Mouse (Mus musculus): Measurements from ENCODE around the gene Slc9a5.

GRCm38 (mm10) chr8:105310118-105310517 is 38.5 kb upstream of the Slc9a5 start:
- no peak for TF ChIP-seq POLR2A (IDR thresholded peaks at IDR 0.05; ENCODE audit: insufficient read depth, low read depth, low read length)
- TF ChIP-seq CTCF (IDR thresholded peaks at IDR 0.05), result no peak
- TF ChIP-seq EP300 (IDR thresholded peaks at IDR 0.05; ENCODE audit: insufficient read depth, low read depth, low read length), result no peak

Measured in heart, adult 2 months (tissue).